Mouse (Mus musculus) thymus, adult 2 months (tissue): ENCODE measurements at regions not wholly inside any gene's neighbourhood (a gene's known extent, or its start where the extent isn't known, plus 50 kb on each side); places are given as distances from the start of the nearest gene placed in this dataset.

Experiments
- CTCF ChIP-seq: fragments of 200-500 bp; IDR thresholded peaks from 2 replicates; pipeline ENCODE4 v1.5.1; 2012; ENCODE audit warnings: mild to moderate bottlenecking, control low read depth, low read length, moderate library complexity, borderline replicate concordance; ENCODE audit not compliant: control insufficient read depth, poor library complexity, insufficient read depth; ENCODE audit errors: extremely low read depth
- POLR2A ChIP-seq: fragments of 200-500 bp; IDR thresholded peaks from 2 replicates; pipeline ENCODE4 v1.6.1; 2012; ENCODE audit warnings: mild to moderate bottlenecking, low read length, control low read depth, moderate library complexity; ENCODE audit not compliant: control insufficient read depth, poor library complexity, insufficient read depth; ENCODE audit errors: extremely low read depth

DNA sequence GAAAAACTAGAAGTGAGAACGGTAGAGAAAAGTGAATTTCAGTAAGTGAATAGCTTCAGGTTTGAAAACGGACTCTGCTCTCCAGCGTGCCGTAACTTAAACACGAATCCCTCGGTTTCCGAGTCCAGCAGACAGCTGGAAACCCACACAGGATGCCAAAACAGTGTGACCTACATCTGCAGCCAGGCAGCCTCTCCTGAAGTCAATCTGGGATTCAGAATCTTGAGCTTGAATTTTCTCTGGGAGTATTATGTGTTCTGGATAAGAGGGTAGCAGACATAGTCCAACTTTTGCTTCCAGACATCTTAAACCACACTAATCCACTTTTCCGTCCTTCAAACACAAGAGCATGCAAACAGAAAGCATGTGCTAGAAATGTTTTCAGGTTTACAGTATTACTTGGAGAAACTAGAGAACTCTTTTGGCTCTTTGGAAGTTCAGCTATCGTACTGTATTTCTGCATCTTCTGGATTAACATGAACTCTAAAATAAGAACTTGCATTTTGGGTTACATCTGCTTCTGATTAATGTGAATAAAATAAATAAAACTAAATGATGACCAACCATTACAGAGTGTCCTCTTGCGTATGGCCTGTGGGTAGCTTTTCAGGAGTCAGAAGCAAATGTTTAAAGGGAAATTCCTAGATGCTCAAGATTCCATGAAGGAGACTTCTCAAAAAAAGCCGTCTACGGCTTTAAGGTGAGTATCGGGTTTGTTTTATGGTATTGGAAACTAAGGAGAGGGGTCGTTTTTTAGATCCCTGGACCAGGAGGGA lies 89.4 kb upstream of the Spats2l start:
- TF ChIP-seq POLR2A (no peak), CTCF (no peak)
